Mouse (Mus musculus): ENCODE measurements around the gene Fam196b.

DNA sequence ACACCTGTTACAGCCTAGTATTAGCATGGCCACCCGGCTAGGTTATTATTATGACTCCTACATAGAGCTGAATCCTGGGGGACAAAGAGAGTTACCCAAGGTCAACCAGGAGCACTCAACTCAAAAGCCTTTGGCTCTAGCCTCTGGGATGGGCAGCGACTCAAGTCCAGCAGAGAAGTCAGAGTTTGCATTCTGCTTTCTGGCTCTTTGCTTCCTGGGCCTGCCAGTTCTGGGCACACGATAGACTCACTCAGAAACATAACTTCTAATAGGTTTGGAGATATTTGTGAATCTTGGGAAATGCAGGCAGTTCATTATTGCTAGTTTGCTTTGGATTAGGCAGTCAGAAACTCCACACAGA lies 102.0 kb downstream of the Fam196b start:
- TF ChIP-seq POLR2A (IDR thresholded peaks at IDR 0.05; ENCODE audit: low read depth, low read length): no peak
- no peak for TF ChIP-seq CTCF (IDR thresholded peaks at IDR 0.05; ENCODE audit: extremely low read depth, insufficient read length, insufficient replicate concordance, low read depth, low read length)
